Mouse (Mus musculus): ENCODE results near the gene Nudt15.

Nudt15 gene

GRCm38 (mm10) chr14:73507702-73508376, 40.2 kb downstream of the Nudt15 start:
- DNase-seq = peak in 1 of 2 experiments; percentile 16

- DNase-seq = no peak
Measured at GRCm38 (mm10) chr14:73507200-73507599, 40.8 kb downstream of the Nudt15 start.

- DNase-seq = peak; percentile 22 to 40
Measured at GRCm38 (mm10) chr14:73506283-73506682, 41.8 kb downstream of the Nudt15 start.

- DNase-seq = no peak
Measured at GRCm38 (mm10) chr14:73503237-73503933, 44.7 kb downstream of the Nudt15 start.

GRCm38 (mm10) chr14:73502591-73503184, 45.4 kb downstream of the Nudt15 start:
- peak; percentile 17 to 32 for DNase-seq

GRCm38 (mm10) chr14:73501721-73502120, 46.3 kb downstream of the Nudt15 start:
- no peak for DNase-seq

- no peak for DNase-seq
Measured at GRCm38 (mm10) chr14:73501283-73501682, 46.8 kb downstream of the Nudt15 start.

- DNase-seq = peak in 1 of 2 experiments; percentile 48
Measured at GRCm38 (mm10) chr14:73495753-73496152, 52.3 kb downstream of the Nudt15 start.

GRCm38 (mm10) chr14:73494122-73494521, 53.9 kb downstream of the Nudt15 start:
- no peak for DNase-seq

- DNase-seq = no peak
Measured at GRCm38 (mm10) chr14:73493356-73493755, 54.7 kb downstream of the Nudt15 start.

GRCm38 (mm10) chr14:73486641-73487040, 61.4 kb downstream of the Nudt15 start:
- DNase-seq = no peak

- DNase-seq = peak in 1 of 2 experiments; percentile 28
Measured at GRCm38 (mm10) chr14:73484366-73485110, 63.5 kb downstream of the Nudt15 start.

- DNase-seq = no peak
Measured at GRCm38 (mm10) chr14:73483516-73484229, 64.4 kb downstream of the Nudt15 start.

GRCm38 (mm10) chr14:73479771-73480170, 68.3 kb downstream of the Nudt15 start:
- DNase-seq = no peak

- DNase-seq = no peak
Measured at GRCm38 (mm10) chr14:73478321-73478720, 69.7 kb downstream of the Nudt15 start.

GRCm38 (mm10) chr14:73477077-73477476, 71.0 kb downstream of the Nudt15 start:
- no peak for DNase-seq

- DNase-seq = no peak
Measured at GRCm38 (mm10) chr14:73476361-73476934, 71.6 kb downstream of the Nudt15 start.

GRCm38 (mm10) chr14:73475506-73475905, 72.5 kb downstream of the Nudt15 start:
- DNase-seq = peak in 1 of 2 experiments; percentile 41

- DNase-seq = peak; percentile 44 to 66
Measured at GRCm38 (mm10) chr14:73474636-73475093, 73.4 kb downstream of the Nudt15 start.

GRCm38 (mm10) chr14:73473670-73474460, 74.2 kb downstream of the Nudt15 start:
- peak; percentile 49 to 55 for DNase-seq

- peak in 1 of 2 experiments; percentile 16 for DNase-seq
Measured at GRCm38 (mm10) chr14:73472205-73472604, 75.8 kb downstream of the Nudt15 start.
